Mouse (Mus musculus) G1E-ER4 (cell line): ENCODE results near the gene Tbccd1. TPM values are rescaled to one million over a fixed set of nuclear protein-coding genes. Genes with fewer than 3 reads are reported as not detected.

Experiments used
- GATA1 ChIP-seq: IDR thresholded peaks from one replicate; pipeline ENCODE4 v1.8.0; 2012; ENCODE audit warnings: low read length, inconsistent platforms
- polyA plus RNA-seq: library from polyadenylated mRNA; stranded (reverse); fragments of >175 nt; gene quantifications from 2 replicates; pipeline ENCODE4 v1.2.3, GENCODE M21; 2012

The Tbccd1 gene
- polyA plus RNA-seq, 1 experiment: 1.9 TPM

GRCm38 (mm10) chr16:22766738-22767211 lies 90.7 kb downstream of the Tbccd1 start:
- no peak for TF ChIP-seq GATA1

DNA sequence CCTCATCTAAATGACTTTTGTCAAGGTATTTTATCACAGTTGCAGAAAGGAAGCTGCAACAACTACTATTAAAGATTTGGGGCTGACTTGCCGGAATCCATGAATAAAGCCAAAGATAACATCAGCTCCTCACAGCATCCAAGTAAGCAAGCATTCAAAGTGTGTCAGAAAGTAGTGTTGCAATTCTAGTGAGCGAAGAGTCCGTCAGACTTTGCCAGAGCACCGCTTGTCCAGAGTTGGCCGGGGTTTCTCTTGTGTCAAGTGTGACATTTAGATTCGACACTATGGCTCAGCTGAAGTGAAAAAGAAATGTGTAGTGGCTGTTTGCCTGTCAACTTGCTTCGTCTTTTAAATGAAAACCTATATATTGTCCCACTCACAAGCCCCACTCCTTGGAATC lies 91.9 kb downstream of the Tbccd1 start:
- TF ChIP-seq GATA1: no peak

Other genes starting within 250 kb of the Tbccd1 start
- gene Dgkg, start 200.4 kb downstream of the Tbccd1 start, polyA plus RNA-seq: not detected in 2 replicates
- gene Crygs, start 46.1 kb downstream of the Tbccd1 start, polyA plus RNA-seq: not detected in 2 replicates
- gene Dnajb11, start 176 bp upstream of the Tbccd1 start, polyA plus RNA-seq: 29.1 and 44.1 TPM in 2 replicates
- gene Ahsg, start 33.6 kb upstream of the Tbccd1 start, polyA plus RNA-seq: 0.21 and 0.65 TPM in 2 replicates
- 3.9 and 4.9 TPM in 2 replicates for gene Fetub, start 60.7 kb upstream of the Tbccd1 start, polyA plus RNA-seq
- gene Hrg, start 93.4 kb upstream of the Tbccd1 start, polyA plus RNA-seq: not detected in 2 replicates
- not detected in 2 replicates for gene Kng2, start 171.8 kb upstream of the Tbccd1 start, polyA plus RNA-seq
- not detected in 2 replicates for gene Kng1, start 200.2 kb upstream of the Tbccd1 start, polyA plus RNA-seq
- 2.1 and 4.3 TPM in 2 replicates for gene Eif4a2, start 249.8 kb upstream of the Tbccd1 start, polyA plus RNA-seq